Mouse (Mus musculus): ENCODE results near the gene Vezf1.

Gene Vezf1

DNA sequence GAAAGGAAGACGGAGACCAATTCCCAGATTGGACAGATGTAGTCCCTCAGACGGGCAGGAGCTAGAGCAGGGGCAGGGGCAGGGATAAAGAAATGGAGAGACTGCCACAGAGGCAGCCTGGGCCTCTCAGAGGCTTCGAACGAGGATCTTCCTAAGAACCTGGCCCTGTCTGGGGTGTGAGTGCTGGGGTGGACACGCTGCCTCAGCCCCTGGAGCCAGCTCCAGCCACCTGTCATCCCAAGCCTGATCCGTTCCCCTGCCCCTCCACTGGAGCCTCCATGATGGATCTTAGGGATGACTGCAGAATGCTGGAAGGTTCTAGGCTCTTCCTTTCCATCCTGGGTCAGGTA, 50.0 kb downstream of the Vezf1 start:
- in situ Hi-C loops (cut with MboI; ENCODE audit: unreplicated experiment in 2 of 2): no loop called here

DNA sequence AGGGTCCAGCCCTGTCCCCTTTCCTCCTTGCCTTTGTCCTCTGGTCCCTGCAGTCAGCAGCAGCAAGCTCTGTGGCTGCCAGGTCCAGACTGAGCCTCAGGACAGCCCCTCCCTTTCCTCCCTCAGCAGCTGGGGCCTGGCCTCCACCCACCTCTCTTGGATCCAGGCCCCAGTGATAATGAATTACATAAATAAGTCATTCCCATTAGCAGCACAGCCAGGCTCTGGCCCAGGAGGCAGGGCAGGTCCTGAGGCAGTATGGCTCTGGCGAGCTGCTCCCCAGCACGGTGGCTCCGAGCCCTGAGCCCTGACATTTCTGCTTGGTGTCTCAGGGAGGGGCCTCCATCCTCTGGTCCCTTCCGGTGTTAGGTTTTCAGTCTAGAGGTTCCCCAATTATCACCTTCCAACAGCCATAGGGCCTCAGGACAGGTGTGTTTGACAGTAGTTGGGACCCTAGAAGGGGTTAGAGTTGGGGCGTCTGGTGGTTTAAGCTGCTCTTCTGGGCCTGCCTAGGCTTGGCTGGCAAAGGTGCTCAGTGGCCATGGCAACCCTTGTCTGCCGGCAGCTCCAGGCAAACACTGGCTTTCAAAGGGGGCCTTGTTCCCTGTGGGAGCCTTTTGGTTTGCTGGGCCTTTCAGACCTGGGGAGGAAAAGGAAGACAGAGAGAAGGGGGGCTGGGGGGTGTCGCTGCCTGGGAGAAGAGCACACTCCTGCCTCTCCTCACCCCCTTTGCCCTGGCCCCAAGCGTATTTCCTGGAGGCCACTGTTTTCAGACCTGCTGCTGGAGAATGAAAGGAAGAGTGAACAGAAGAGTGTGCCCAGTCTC, 51.0 kb downstream of the Vezf1 start:
- in situ Hi-C loops (cut with MboI; ENCODE audit: unreplicated experiment in 2 of 2): no loop called here

GRCm38 (mm10) chr11:88122545-88122944, 54.5 kb downstream of the Vezf1 start:
- in situ Hi-C loops (cut with MboI; ENCODE audit: unreplicated experiment in 2 of 2): no loop called here

GRCm38 (mm10) chr11:88123021-88123420, 54.9 kb downstream of the Vezf1 start:
- in situ Hi-C loops (cut with MboI; ENCODE audit: unreplicated experiment in 2 of 2): no loop called here

GRCm38 (mm10) chr11:88123731-88124130, 55.7 kb downstream of the Vezf1 start:
- in situ Hi-C loops (cut with MboI; ENCODE audit: unreplicated experiment in 2 of 2): no loop called here

- in situ Hi-C loops (cut with MboI; ENCODE audit: unreplicated experiment in 2 of 2): no loop called here
Observed at GRCm38 (mm10) chr11:88125483-88125882, 57.4 kb downstream of the Vezf1 start.

DNA sequence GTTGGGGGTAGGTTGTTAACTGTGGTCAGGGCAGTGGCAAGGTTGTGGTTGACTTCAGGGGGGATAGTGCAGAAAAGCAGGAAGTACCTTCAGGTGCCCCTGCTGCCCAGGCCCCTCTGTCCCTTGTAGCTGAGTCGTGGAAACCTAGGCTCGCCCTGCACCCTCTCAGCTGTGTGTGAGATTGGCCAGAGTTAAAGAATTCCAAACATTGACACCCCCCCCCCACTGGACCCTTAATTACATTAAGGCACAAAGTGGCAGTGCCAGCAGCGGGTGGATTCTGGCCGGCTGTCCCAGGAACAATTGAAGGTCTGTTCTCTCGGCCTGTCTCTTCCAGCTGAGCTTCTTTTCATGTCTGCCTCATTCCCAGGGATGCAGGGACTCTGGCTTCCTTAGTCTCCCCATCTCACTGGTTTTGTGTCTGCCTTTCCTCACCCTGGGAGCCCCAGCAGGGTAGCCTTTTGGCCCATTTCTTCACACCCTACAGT, 58.3 kb downstream of the Vezf1 start:
- in situ Hi-C loops (cut with MboI; ENCODE audit: unreplicated experiment in 2 of 2): no loop called here

GRCm38 (mm10) chr11:88128461-88128860, 60.4 kb downstream of the Vezf1 start:
- in situ Hi-C loops (cut with MboI; ENCODE audit: unreplicated experiment in 2 of 2): no loop called here

DNA sequence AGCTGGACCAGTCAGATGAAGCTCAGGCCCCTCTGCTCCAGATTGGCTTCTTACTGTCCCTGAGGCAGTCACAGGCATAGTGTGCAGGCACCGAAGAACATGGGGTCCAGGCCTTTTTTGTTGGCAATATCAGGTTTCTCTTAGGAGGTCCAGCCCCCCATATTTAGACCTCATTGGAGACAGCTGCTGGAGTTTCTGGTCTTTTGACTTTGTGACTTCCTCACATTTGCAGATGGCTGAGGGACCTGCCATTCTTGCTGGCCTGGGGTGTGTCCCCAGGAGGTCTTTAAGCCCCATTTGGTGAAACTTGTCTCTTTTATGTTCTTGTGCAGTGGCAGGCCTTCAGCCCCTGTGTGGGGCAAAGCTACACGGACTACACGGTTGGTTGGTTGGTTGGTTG, 61.2 kb downstream of the Vezf1 start:
- in situ Hi-C loops (cut with MboI; ENCODE audit: unreplicated experiment in 2 of 2): no loop called here

GRCm38 (mm10) chr11:88129935-88130334, 61.9 kb downstream of the Vezf1 start:
- in situ Hi-C loops (cut with MboI; ENCODE audit: unreplicated experiment in 2 of 2): no loop called here

- in situ Hi-C loops (cut with MboI; ENCODE audit: unreplicated experiment in 2 of 2): no loop called here
Observed at GRCm38 (mm10) chr11:88131847-88132246, 63.8 kb downstream of the Vezf1 start.

Measured in v-Abl transformed pro-B cells (cell line).